Mouse (Mus musculus): ENCODE results near the gene Pde4d.
A peak's percentile ranks its signal among the peaks of the same experiment; 100 is the strongest.

Pde4d gene

GRCm38 (mm10) chr13:109506754-109507153 lies 1057.0 kb downstream of the Pde4d start:
- no peak for DNase-seq (ENCODE audit: low read depth)

GRCm38 (mm10) chr13:109508472-109508871 lies 1058.7 kb downstream of the Pde4d start:
- no peak for DNase-seq (ENCODE audit: low read depth)

GRCm38 (mm10) chr13:109518194-109518593 lies 1068.4 kb downstream of the Pde4d start:
- no peak for DNase-seq (ENCODE audit: low read depth)

GRCm38 (mm10) chr13:109519485-109519884 lies 1069.7 kb downstream of the Pde4d start:
- peak; percentile 7 for DNase-seq (ENCODE audit: low read depth)

GRCm38 (mm10) chr13:109519966-109520646 lies 1070.4 kb downstream of the Pde4d start:
- no peak for DNase-seq (ENCODE audit: low read depth)

GRCm38 (mm10) chr13:109533838-109534523 lies 1084.2 kb downstream of the Pde4d start:
- no peak for DNase-seq (ENCODE audit: low read depth)

- DNase-seq (ENCODE audit: low read depth): no peak
These were observed 1085.0 kb downstream of the Pde4d start for GRCm38 (mm10) chr13:109534709-109535284.

GRCm38 (mm10) chr13:109536636-109537035 lies 1086.9 kb downstream of the Pde4d start:
- DNase-seq (ENCODE audit: low read depth): no peak

GRCm38 (mm10) chr13:109539371-109539770 lies 1089.6 kb downstream of the Pde4d start:
- no peak for DNase-seq (ENCODE audit: low read depth)

- no peak for DNase-seq (ENCODE audit: low read depth)
These were observed 1094.9 kb downstream of the Pde4d start for GRCm38 (mm10) chr13:109544646-109545045.

- no peak for DNase-seq (ENCODE audit: low read depth)
These were observed 1096.6 kb downstream of the Pde4d start for GRCm38 (mm10) chr13:109546337-109546736.

- no peak for DNase-seq (ENCODE audit: low read depth)
These were observed 1097.3 kb downstream of the Pde4d start for GRCm38 (mm10) chr13:109547006-109547587.

GRCm38 (mm10) chr13:109547700-109548099 lies 1098.0 kb downstream of the Pde4d start:
- peak; percentile 54 for DNase-seq (ENCODE audit: low read depth)

- peak; percentile 19 for DNase-seq (ENCODE audit: low read depth)
These were observed 1098.5 kb downstream of the Pde4d start for GRCm38 (mm10) chr13:109548263-109548662.

GRCm38 (mm10) chr13:109548771-109549555 lies 1099.2 kb downstream of the Pde4d start:
- no peak for DNase-seq (ENCODE audit: low read depth)

GRCm38 (mm10) chr13:109551836-109552235 lies 1102.1 kb downstream of the Pde4d start:
- DNase-seq (ENCODE audit: low read depth): no peak

- no peak for DNase-seq (ENCODE audit: low read depth)
These were observed 1105.8 kb downstream of the Pde4d start for GRCm38 (mm10) chr13:109555513-109555912.

- DNase-seq (ENCODE audit: low read depth): no peak
These were observed 1107.1 kb downstream of the Pde4d start for GRCm38 (mm10) chr13:109556853-109557252.

- DNase-seq (ENCODE audit: low read depth): peak; percentile 61
These were observed 1108.9 kb downstream of the Pde4d start for GRCm38 (mm10) chr13:109558341-109559257.

- no peak for DNase-seq (ENCODE audit: low read depth)
These were observed 1110.5 kb downstream of the Pde4d start for GRCm38 (mm10) chr13:109560261-109560660.
